Mouse (Mus musculus) common myeloid progenitor, adult 5-6 weeks (primary cell): Measurements from ENCODE around the gene BC107364. TPM values are rescaled to one million over a fixed set of nuclear protein-coding genes. Genes with fewer than 3 reads are reported as not detected.
"Not testable (repeated sequence)": the region's sequence is repeated elsewhere in the genome, so short reads cannot be mapped to it uniquely, and the experiment has no call there.

Experiments
- ATAC-seq: replicated peaks from 2 replicates; pipeline ENCODE4 v1.8.0; 2016; ENCODE audit warnings: low read depth, mild to moderate bottlenecking, moderate TSS enrichment, inconsistent platforms; ENCODE audit not compliant: poor library complexity, severe bottlenecking
- total RNA-seq: library from RNA; stranded (forward); fragments of 200-1000, 187-1606 nt; gene quantifications from 2 replicates; pipeline ENCODE4 v1.2.3, GENCODE M21; 2017

The BC107364 gene
- total RNA-seq, 1 experiment from 2014 or later, result not detected

DNA sequence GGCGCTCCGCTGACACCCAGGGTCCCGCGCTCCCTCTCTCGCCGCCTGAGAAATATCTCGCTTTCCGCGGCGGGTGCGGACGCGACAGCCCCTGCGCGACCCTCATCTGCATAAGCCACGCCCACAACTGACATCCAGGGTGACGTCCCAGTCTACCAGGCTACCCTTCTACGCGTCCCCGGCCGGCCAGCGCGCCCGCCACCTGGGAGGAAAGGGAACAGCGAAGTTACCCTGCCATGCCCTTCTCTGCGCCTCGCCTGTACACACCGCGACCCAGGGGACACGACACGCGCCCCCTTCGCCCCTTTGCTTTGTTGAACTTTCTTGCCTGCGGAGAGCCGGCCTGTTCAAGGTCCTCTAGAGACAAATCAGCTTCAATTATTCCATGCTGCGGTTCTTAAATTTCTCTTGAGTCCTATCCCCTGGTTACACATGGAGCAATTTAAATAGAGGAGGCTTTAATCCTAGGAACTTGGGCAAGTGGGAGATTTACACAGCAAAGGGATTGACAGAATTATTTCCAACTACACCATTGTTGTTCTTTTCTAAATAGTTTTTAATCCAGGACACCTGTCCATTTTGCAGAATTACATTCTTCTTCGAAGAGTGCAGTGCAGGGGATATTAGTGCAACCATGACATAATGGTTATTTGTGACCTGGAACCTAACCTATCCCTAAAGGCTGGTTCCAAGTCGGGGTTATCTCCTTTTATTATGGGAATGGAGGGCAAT, 34.9 kb upstream of the BC107364 start:
- ATAC-seq, result peak; percentile 56

DNA sequence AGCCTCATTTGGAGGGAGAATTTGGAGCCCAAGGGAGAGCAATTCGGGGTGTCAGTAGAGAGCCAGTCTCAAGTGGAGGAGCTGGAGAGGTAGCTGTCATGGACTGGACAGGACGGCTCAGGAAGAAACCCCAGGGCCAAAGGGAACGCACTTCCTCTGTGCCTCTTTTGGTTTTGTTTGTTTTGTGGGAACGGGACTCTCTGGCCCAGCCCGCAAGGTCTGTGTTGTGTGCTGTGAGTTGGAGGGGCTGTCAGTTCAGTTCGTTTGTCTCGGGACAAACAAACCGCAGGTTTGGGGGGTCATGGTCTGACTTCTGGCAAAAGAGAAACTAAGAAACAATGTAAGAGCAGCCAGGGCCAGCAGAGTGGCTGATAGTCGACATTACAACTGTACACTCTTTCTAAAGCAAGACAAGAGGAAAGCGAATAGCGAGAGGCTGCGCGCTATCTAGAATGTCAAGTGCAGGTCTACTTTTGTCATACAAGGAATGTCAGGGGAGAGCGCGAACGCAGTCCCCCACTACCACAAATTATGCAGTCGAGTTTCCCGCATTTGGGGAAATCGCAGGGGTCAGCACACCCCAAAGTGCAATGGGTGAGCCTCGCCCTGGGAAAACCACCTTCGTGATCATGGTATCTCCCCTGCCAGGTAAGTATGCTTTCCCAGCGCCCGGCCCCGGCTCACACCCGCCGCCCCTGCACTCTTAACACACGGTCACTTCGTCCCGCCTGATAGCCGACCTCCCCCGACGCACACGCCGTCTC, 34.1 kb upstream of the BC107364 start:
- ATAC-seq, result peak; percentile 51

DNA sequence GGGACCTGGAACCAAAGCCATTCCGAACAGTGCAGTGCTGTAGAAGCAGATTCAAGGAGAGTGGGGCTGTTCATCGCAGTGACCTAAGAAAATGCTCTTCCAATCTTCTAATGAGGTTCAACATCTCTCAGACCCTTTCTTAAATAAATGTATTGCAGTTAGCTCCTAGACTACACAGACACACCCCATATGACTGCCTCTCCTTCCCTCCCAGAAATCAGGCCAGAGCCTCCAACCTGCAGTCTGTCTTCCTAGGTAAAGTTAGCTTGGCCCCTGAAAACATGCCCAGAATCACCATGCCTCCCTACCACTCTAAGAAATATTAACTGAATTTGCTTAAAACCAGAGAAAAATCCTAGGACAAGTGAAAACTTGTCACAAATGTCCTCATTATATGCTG, 33.3 kb upstream of the BC107364 start:
- no peak for ATAC-seq

DNA sequence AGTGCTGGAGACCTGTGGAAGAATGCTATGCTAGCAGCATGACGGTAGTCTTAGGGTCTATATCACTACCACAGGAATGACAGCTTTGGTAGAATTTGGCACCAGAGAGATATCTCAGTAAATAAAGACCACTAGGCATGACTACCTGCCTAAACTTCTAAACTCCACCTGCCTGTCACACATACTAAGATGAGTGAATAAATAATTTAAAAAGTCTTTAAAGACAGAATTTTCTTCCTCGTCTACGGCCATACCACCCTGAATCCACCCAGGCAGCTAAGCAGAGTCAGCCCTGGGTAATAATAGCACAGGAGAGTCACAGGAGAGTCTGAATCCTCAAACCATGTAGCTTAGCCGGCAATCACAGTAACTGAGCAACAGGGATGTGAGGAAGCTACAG, 32.8 kb upstream of the BC107364 start:
- ATAC-seq, result no peak

DNA sequence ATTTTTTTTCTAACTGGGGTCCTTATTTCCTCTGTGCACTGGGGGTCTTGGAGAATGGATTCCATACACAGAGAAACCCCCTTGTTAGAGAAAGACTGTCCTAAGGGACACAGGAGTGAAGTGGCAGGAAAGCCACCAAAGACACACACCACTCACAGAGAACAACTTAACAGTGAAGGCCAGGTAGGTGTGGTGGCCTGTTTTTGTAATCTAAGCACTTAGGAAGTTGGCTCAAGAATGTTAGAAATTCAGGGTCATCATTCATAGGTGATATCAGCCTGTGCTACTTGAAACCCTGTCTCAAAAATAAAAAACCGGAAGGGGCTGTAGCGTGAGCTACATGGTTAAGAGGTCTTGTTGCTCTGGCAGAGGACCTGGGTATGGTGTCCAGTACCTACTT, 31.8 kb upstream of the BC107364 start:
- no peak for ATAC-seq

DNA sequence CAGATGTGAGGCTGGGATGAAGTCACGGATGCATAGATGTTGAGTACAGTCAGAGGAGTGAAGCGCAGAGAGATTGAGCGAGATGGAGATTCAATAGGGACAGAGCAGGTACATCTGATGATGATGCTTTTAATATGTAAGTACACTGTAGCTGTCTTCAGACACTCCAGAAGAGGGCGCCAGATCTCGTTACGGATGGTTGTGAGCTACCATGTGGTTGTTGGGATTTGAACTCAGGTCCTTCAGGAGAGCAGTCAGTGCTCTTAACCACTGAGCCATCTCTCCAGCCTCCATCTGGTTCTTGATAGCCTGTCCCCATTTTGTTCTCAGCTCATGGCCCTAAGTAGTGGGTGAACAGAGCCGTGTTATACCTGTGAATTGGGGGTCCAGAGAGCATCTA, 30.9 kb upstream of the BC107364 start:
- ATAC-seq, result not testable (repeated sequence)

DNA sequence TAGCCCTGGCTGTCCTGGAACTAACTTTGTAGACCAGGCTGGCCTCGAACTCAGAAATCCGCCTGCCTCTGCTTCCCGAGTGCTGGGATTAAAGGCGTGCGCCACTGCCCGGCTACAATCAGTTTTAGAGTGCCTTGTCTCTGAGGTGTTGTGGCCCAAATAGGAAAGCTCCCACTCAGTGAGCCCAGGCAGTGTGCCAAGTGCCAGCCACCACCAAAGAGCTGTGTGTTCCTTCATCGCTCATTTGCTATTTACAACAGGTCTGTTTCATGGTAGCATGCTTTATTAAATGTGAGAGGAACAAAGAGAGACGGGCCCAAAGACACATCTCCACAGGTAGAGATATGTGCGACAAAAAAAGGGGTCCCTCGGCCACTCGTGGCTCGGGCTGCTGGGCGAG, 30.3 kb upstream of the BC107364 start:
- ATAC-seq, result no peak

DNA sequence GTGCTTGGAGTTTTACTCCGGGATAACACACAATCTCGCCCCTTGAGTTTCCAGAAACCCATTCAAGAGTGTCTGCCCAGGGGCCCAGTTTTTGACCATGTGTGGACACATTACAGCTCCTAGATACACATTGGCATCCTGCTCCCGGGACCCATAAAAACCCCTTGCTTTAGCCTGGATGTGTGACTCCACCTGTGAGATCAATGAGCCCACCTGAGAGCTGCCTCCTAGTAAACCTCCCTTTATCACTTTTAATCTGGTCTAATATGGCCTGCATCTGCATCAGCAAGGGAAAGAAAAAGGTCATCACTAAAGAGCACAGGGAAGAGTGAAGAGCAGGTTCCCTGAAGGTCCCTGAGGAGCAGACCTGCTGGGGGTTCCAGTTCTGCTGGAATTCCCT, 29.8 kb upstream of the BC107364 start:
- no peak for ATAC-seq

DNA sequence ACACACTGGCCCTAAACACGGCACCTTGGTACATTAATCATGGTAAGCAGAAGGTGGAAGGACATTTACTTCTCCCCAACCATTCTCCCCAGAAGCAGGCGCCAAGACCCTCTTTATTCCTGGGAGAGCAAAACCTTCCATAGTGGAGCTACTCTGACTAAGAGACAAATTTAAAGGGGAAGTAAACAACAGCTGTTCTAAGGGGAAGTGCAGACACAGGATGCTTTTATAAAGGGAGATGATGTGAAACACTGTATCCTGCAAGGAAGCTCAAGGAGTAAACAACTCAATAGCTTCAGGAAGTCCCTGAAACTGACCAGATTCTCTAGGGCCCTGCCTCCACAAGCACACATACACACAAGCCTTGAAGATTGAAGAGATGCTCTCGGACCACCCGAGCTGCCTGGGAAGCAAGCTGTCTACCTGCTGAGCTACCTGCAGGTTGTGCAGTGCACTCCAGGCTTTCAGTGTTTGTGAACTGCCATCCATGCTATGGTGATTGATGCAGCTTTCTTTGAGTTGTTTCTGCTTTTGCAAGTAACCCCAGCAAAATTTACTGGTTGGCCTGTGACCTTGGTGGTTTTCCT, 28.7 kb upstream of the BC107364 start:
- ATAC-seq, result no peak

DNA sequence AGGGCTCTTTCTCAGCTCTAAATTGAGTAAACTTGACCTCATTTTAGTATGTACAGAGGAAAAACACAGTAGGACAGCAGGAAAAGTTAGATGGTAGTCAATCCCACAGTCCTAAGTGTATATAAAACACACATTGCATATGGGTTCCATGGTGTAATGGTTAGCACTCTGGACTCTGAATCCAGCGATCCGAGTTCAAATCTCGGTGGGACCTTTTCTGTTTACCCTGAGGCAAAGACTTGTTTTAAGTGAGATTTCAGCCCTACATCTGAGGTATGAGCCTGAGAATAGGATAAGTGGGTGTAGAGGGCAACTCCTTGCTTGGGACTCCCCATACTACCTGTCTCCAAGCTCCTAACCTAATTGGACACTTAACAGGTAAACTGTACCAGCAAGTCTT, 27.1 kb upstream of the BC107364 start:
- ATAC-seq, result no peak

DNA sequence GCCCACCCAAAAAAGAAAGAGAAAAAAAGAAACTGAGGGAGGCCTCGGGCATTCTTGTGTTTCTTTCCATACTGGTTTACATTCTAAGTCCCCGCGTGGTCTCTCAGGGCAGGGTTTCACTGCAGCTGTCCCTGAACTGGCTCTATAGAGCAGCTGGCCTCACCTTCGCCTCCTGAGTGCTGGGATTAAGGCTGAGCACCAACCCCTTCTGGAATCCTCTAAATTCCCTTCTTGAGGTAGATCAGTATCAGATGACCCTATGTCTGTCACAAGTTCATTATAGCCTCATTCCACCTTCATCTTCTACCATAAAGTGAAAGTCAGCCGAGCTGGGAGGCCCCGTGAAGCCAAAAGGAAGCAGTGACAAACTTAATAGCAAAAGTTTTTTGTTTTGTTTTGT, 25.5 kb upstream of the BC107364 start:
- ATAC-seq, result no peak

DNA sequence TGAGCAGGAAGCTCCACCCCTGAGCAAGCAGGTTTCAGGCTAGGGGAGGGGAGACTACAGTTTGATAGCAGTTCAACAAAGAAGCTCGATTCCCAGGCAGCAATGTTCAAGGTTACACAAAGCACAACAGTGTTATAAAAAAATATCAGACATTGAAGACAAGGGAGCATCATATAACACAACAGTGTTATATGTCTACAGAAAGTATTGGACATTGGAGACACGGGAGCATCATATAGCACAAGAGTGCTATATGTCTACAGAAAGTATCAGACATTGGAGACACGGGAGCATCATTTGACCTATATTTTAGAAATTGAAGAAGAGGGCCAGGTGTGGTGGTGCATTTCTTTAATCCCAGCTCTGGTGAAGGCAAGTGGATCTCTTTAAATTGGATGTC, 25.0 kb upstream of the BC107364 start:
- no peak for ATAC-seq

DNA sequence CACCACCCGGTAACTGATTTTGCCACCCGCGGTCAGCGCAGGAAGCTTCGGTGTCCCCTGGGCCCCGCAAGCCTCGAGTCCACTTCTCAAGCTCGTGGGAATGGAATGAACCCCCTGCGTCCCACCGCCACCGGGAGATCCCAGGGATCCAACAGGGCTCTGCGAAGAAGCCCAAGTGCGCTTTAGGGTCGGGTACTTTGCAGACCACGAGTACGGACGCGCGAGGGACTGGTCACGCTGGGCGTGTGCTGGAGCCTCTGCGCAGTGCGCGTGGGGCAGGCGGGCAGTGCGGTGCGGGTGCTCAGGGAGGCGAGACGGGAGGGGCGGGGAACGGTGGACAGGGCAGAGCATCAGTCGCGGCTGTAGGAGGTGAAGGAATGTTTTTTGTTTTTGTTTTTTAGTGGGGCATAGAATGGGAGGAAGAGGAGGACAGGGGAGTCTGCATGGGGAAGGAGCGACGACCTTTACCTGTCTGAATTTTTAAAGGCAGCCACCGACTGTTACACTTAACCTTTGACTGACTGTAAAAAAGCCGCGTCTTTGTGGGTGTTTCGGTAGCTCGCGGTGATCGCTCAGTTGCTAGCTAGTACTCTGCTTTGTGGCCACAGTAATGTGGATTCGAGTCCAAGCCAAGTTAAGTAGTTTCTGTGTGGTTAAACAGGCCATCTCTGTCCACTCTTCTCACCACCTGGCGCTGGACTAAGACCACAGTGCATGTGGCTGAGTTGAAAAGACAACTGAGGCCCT, 23.0 kb upstream of the BC107364 start:
- ATAC-seq, result 0 out of 2 replicates have a peak, but pooled peaks have one; percentile 23

DNA sequence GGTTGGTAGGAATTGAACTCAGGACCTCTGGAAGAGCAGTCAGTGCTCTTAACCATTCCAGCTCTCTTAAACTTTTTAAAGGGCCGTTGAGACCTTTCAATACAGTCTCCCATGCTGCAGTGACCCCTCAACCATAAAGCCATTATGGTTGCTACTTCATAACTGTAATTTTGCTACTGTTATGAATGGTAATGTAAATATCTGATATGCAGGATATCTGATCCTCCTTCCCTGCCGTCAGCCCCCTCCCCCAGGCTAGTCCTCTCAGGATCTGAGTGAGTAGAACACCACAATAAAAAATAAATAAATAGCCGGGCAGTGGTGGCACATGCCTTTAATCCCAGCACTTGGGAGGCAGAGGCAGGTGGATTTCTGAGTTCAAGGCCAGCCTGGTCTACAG, 21.4 kb upstream of the BC107364 start:
- not testable (repeated sequence) for ATAC-seq

DNA sequence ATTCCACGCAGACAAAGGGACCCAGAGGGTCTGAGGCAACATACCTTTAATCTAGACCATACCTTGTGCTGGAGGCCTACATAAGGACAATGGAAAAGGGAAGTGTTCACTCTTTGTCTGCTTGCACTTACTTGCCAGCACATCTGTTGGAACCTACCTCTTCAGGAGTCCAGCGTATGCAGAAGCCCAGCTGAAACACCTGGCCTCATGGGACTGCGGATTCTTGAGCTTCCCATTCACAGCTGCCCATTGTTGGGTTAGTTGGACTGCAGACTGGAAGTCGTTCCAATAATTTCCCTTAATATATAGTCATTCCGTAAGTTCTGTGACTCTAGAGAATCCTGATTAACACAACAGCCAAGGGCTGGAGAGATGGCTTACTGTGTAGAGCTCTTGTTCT, 20.0 kb upstream of the BC107364 start:
- ATAC-seq, result no peak

DNA sequence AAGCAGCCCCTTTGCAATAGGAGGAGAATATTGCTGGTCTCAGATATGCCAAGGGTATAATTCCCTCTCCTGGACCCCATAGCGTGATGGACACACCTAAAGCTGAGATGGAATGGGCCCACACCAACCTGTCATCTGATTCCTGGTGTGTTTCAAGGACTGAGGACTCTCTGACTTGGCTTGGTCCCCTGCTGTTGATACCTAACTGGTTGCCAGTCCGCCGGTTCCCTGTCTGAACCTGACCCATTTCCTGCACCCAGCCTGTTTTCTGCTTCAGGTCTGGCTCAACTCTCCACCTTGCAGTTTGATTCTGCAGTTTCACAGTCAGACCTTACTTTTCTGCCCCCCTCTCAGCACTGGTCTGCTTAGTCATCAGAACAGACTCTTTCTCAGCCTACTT, 17.5 kb upstream of the BC107364 start:
- no peak for ATAC-seq

DNA sequence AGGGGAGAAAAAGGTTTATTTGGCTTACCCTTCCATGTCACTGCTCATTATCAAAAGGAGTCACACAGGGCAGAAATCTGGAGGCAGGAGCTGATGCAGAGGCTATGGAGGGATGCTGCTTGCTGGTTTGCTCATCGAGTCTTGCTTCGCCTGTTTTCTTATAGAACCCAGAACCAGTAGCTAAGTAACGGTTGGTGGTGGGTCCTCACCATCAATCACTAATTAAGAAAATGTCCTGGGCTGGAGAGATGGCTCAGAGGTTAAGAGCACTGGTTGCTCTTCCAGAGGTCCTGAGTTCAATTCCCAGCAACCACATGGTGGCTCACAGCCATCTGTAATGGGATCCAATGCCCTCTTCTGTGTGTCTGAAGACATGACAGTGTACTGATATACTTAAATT, 16.2 kb upstream of the BC107364 start:
- not testable (repeated sequence) for ATAC-seq

DNA sequence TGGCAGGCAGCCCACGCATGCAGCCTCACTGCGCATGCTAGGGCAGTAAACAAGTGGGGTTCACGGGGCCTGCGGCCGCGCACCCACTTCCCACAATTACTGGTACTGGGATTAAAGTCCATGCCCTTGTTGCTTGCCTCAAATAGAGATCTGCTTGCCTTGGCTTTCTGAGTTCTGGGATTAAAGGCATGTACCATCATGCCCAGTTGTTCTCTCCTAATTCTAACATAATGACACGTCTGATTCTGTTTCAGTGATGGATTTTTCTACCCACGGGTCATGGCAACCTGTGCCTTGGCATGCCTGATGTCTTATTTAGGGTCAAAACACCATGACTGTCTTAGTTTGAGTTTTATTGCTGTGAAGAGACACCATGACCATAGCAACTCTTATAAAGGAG, 15.5 kb upstream of the BC107364 start:
- ATAC-seq, result no peak

DNA sequence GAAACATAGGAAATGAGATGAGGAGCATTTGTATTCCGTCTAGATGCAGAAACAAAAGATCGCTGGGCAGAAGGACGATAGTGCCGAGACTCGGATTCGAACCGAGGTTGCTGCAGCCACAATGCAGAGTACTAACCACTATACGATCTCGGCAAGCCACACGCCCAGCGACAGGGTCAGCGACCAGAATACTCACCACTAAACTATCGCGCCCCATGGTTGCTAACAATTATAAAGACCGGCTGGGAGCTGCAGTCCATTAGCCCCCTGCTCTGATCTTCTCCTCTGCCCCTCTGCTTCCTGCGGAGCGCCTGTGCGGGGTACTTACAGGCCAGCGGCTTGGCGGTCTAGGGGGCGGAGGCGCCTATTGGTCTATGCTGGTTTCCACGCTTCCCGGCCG, 11.8 kb upstream of the BC107364 start:
- no peak for ATAC-seq

DNA sequence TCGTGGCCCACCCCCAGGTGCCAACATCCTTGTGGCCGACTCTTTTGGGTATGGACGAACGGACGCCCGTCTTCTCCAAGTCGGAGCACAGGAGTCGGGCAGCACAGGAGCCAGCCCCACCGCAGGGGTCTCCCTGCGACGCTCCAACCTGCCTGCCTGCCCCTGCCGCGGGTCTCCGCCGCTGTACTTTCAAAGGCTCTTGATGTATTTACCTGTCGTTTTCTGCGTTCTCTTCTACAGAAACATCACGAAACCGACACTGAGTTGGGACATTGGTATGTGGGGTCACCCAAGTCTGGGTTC, 8.4 kb upstream of the BC107364 start:
- not testable (repeated sequence) for ATAC-seq
